Mouse (Mus musculus) MEL (cell line): ENCODE results near the gene Haus6.

ENCODE experiments used
- BHLHE40 ChIP-seq: IDR thresholded peaks from 2 replicates; pipeline ENCODE4 v1.6.1; 2012; ENCODE audit warnings: low read depth, mild to moderate bottlenecking, inconsistent platforms, low read length, improper control_type of control experiment, borderline replicate concordance
- CTCF ChIP-seq, 3 experiments: IDR thresholded peaks in 2 of 3; conservative IDR thresholded peaks in 1 of 3; 2 replicates each; pipeline ENCODE4 v1.5.1; 2011 to 2012; ENCODE audit warnings: low read length in 3 of 3, low read depth in 2 of 3, mild to moderate bottlenecking in 2 of 3, improper control_type of control experiment in 1 of 3, inconsistent platforms in 1 of 3, mixed read lengths in 1 of 3, moderate library complexity in 1 of 3; ENCODE audit not compliant: control insufficient read depth in 1 of 3, insufficient read depth in 1 of 3, poor library complexity in 1 of 3, severe bottlenecking in 1 of 3

GRCm38 (mm10) chr4:86625463-86625862, 13.6 kb upstream of the Haus6 start:
- no peak for TF ChIP-seq BHLHE40
- no peak for TF ChIP-seq CTCF (IDR thresholded peaks at IDR 0.05 in 2 of 3, conservative IDR thresholded peaks at IDR 0.05 in 1 of 3; ENCODE audit: control insufficient read depth in 1 of 3, insufficient read depth in 1 of 3, low read depth in 2 of 3, low read length in 3 of 3, poor library complexity in 1 of 3, severe bottlenecking in 1 of 3)
